Comparison of ENCODE assay signal across 14 mouse cellular contexts in genomic region chr2:27329386-27330060, GRCm38 (mm10).
DNase-seq lines count a peak whose midpoint lies in the region; ATAC-seq lines count a peak whose summit lies in the region.
"Had no signal": no experiment of that assay in that cellular context is flagged by ENCODE, and none has a peak within 500 bp of the region (broad histone marks: within the 10 kb centered on the region; RNA-seq: fewer than 3 reads in every experiment).

No protein-coding gene starts in this region.

- H3K4me1 ChIP-seq in forebrain, embryonic 13.5 days, result peaks cover 50% of the 10 kb centered on the region
- H3K4me1 ChIP-seq in forebrain, embryonic 16.5 days (replicated peaks; ENCODE audit: control insufficient read depth, insufficient read depth, low read length), result peaks cover 9% of the 10 kb centered on the region
- peaks cover 74% of the 10 kb centered on the region for H3K4me1 ChIP-seq in lung, embryonic 15.5 days
- H3K4me1 ChIP-seq in embryonic facial prominence, embryonic 10.5 days, result peaks cover 81% of the 10 kb centered on the region

- H3K4me3 ChIP-seq in forebrain, embryonic 13.5 days, result no peak overlapping the region
- no peak overlapping the region for H3K4me3 ChIP-seq in forebrain, embryonic 16.5 days (replicated peaks; ENCODE audit: low read length)
- no peak overlapping the region for H3K4me3 ChIP-seq in lung, embryonic 15.5 days
- no peak overlapping the region for H3K4me3 ChIP-seq in embryonic facial prominence, embryonic 10.5 days
- H3K4me3 ChIP-seq: embryonic facial prominence, embryonic 13.5 days; limb, embryonic 15.5 days; megakaryocyte, embryonic 14.5 days had no signal

- H3K27me3 ChIP-seq in forebrain, embryonic 13.5 days, result no peaks in the 10 kb centered on the region
- H3K27me3 ChIP-seq in forebrain, embryonic 16.5 days (replicated peaks; ENCODE audit: control insufficient read depth, insufficient read depth, low read length), result no peaks in the 10 kb centered on the region
- H3K27me3 ChIP-seq in lung, embryonic 15.5 days, result no peaks in the 10 kb centered on the region
- H3K27me3 ChIP-seq in embryonic facial prominence, embryonic 10.5 days (replicated peaks; ENCODE audit: low read depth, poor library complexity, severe bottlenecking), result no peaks in the 10 kb centered on the region
- H3K27me3 ChIP-seq: embryonic facial prominence, embryonic 13.5 days; limb, embryonic 15.5 days had no signal

- WGBS in forebrain, embryonic 13.5 days, result 93% methylated on average over 10 of the region's 10 CpGs
- 95% methylated on average over 10 of the region's 10 CpGs for WGBS in forebrain, embryonic 16.5 days
- 89% methylated on average over 10 of the region's 10 CpGs for WGBS in lung, embryonic 15.5 days
- WGBS in embryonic facial prominence, embryonic 10.5 days, result 91% methylated on average over 10 of the region's 10 CpGs

- DNase-seq in lung, postnatal 36 days, result no peak
- DNase-seq in adrenal gland, adult (ENCODE audit: inconsistent age in 2 of 2, low spot score in 1 of 2), result peak; percentile 90 to 93
- no peak for DNase-seq in embryonic facial prominence, embryonic 10.5 days (ENCODE audit: low spot score)
- no peak for DNase-seq in kidney, adult 8-10 months
- no peak for DNase-seq in testis, postnatal 14 days (ENCODE audit: low spot score)
- DNase-seq: lung, adult 2 months; right cerebral cortex, postnatal 4 days; thymus, adult 18-20 months had no signal

- H3K9me3 ChIP-seq in forebrain, embryonic 13.5 days (replicated peaks), result no peaks in the 10 kb centered on the region
- H3K9me3 ChIP-seq in forebrain, embryonic 16.5 days (ENCODE audit: control insufficient read depth, low read length), result no peaks in the 10 kb centered on the region
- H3K9me3 ChIP-seq in lung, embryonic 15.5 days, result no peaks in the 10 kb centered on the region
- no peaks in the 10 kb centered on the region for H3K9me3 ChIP-seq in embryonic facial prominence, embryonic 10.5 days
- H3K9me3 ChIP-seq: embryonic facial prominence, embryonic 13.5 days; limb, embryonic 15.5 days; megakaryocyte, embryonic 14.5 days had no signal

- H3K27ac ChIP-seq in forebrain, embryonic 13.5 days, result 0 out of 2 replicates have a peak overlapping the region, but pooled peaks have one; percentile 52
- H3K27ac ChIP-seq in forebrain, embryonic 16.5 days (ENCODE audit: low read length), result no peak overlapping the region
- peak overlapping the region; percentile 60; the same call in 1 of the 2 replicates for H3K27ac ChIP-seq in lung, embryonic 15.5 days
- 0 out of 2 replicates have a peak overlapping the region, but pooled peaks have one; percentile 48 for H3K27ac ChIP-seq in embryonic facial prominence, embryonic 10.5 days (replicated peaks)
- H3K27ac ChIP-seq: embryonic facial prominence, embryonic 13.5 days; limb, embryonic 15.5 days had no signal

- no peak overlapping the region for H3K9ac ChIP-seq in forebrain, embryonic 13.5 days
- H3K9ac ChIP-seq in forebrain, embryonic 16.5 days (replicated peaks; ENCODE audit: low read depth, low read length), result no peak overlapping the region
- H3K9ac ChIP-seq in lung, embryonic 15.5 days, result no peak overlapping the region
- H3K9ac ChIP-seq: embryonic facial prominence, embryonic 13.5 days; limb, embryonic 15.5 days had no signal

- no peak for ATAC-seq in forebrain, embryonic 13.5 days
- no peak for ATAC-seq in forebrain, embryonic 16.5 days
- no peak for ATAC-seq in lung, embryonic 15.5 days (ENCODE audit: borderline replicate concordance, extremely low read depth, low FRiP score, low TSS enrichment)

- no peaks in the 10 kb centered on the region for H3K36me3 ChIP-seq in forebrain, embryonic 13.5 days (ENCODE audit: poor library complexity, severe bottlenecking)
- no peaks in the 10 kb centered on the region for H3K36me3 ChIP-seq in forebrain, embryonic 16.5 days (ENCODE audit: control insufficient read depth, insufficient read depth)
- H3K36me3 ChIP-seq in lung, embryonic 15.5 days, result no peaks in the 10 kb centered on the region
- no peaks in the 10 kb centered on the region for H3K36me3 ChIP-seq in embryonic facial prominence, embryonic 10.5 days (replicated peaks)
- H3K36me3 ChIP-seq: embryonic facial prominence, embryonic 13.5 days; limb, embryonic 15.5 days had no signal

- H3K4me2 ChIP-seq in forebrain, embryonic 13.5 days, result no peak overlapping the region
- no peak overlapping the region for H3K4me2 ChIP-seq in forebrain, embryonic 16.5 days (ENCODE audit: low read length)
- H3K4me2 ChIP-seq in lung, embryonic 15.5 days, result no peak overlapping the region
- H3K4me2 ChIP-seq: embryonic facial prominence, embryonic 13.5 days; limb, embryonic 15.5 days had no signal

Comparison
In these comparisons a context has a peak if more than half of its experiments do, and no peak if none do; other contexts are left out.
1. DNase-seq: peak in adrenal gland, adult (2 of 2); none in lung, postnatal 36 days (single experiment), embryonic facial prominence, embryonic 10.5 days (single experiment), kidney, adult 8-10 months (0 of 2) and testis, postnatal 14 days (single experiment).